Mouse (Mus musculus) erythroblast, embryonic 14.5 days (primary cell): ENCODE data around the gene Wnt3a.

Experiments used
- GATA1 ChIP-seq: IDR thresholded peaks from 2 replicates; pipeline ENCODE4 v1.6.1; 2012; ENCODE audit warnings: low read length, inconsistent platforms, mixed read lengths
- TAL1 ChIP-seq: IDR thresholded peaks from 3 replicates; pipeline ENCODE4 v1.6.1; 2012; ENCODE audit warnings: low read length, inconsistent platforms, mixed read lengths

DNA sequence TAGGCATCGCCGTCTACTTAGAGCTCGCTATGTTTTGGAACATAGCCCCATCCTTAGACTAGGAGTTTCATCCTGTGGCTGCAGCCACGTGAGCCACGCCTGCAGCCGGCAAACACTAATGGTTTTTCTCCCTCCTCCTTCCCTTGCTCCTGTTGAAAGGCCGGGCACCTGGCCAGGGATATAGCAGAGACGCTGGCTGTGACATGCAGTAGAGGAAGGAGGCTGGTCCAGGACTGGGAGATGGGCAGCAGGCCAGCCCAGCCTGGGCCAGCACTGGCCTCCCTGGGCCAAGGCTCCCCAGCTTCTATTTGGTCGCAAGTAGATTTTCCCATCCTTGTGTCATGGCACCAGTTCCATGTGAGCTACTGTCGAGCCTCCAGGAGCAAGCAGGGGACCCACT, 7.6 kb downstream of the Wnt3a start:
- TF ChIP-seq GATA1 = no peak
- TF ChIP-seq TAL1 = no peak
